Comparison of ENCODE assay signal across 17 mouse cellular contexts in genomic region chr1:82112401-82112800, GRCm38 (mm10).
A peak's percentile ranks its signal among the peaks of the same experiment; 100 is the strongest.
DNase-seq lines count a peak whose midpoint lies in the region; ATAC-seq and TF ChIP-seq lines count a peak whose summit lies in the region.
"Had no signal": no experiment of that assay in that cellular context is flagged by ENCODE, and none has a peak within 500 bp of the region (broad histone marks: within the 10 kb centered on the region; RNA-seq: fewer than 3 reads in every experiment).

No protein-coding gene starts in this region.

- no peaks in the 10 kb centered on the region for H3K27me3 ChIP-seq in intestine, embryonic 16.5 days (replicated peaks; ENCODE audit: control insufficient read depth, insufficient read depth, low read length)
- no peaks in the 10 kb centered on the region for H3K27me3 ChIP-seq in intestine, postnatal 0 days (replicated peaks; ENCODE audit: control insufficient read depth, insufficient read depth, low read length)
- H3K27me3 ChIP-seq in embryonic facial prominence, embryonic 14.5 days (replicated peaks; ENCODE audit: control insufficient read depth, insufficient read depth, low read length), result no peaks in the 10 kb centered on the region
- H3K27me3 ChIP-seq: CH12.LX; kidney, embryonic 15.5 days; liver, embryonic 13.5 days; neural tube, embryonic 13.5 days had no signal

- DNase-seq in 3T3-L1 (ENCODE audit: low read depth, low spot score) (peak; percentile 42), NIH3T3 (ENCODE audit: low read depth) (peak; percentile 32)
- DNase-seq in embryonic facial prominence, embryonic 14.5 days (ENCODE audit: low spot score), result peak; percentile 54
- no peak for DNase-seq in thymus, adult 18-20 months
- DNase-seq: cerebellum, adult 18-20 months; liver, embryonic 13.5 days; lung, postnatal 10 days; midbrain, embryonic 14.5 days had no signal

- H3K9ac ChIP-seq in intestine, embryonic 16.5 days (ENCODE audit: low read depth, low read length), result no peak overlapping the region
- H3K9ac ChIP-seq in intestine, postnatal 0 days (ENCODE audit: low read depth, low read length), result no peak overlapping the region
- no peak overlapping the region for H3K9ac ChIP-seq in embryonic facial prominence, embryonic 14.5 days (ENCODE audit: low read depth, low read length)
- H3K9ac ChIP-seq: kidney, embryonic 15.5 days; liver, embryonic 13.5 days; neural tube, embryonic 13.5 days had no signal

- no peaks in the 10 kb centered on the region for H3K36me3 ChIP-seq in intestine, embryonic 16.5 days (ENCODE audit: control insufficient read depth, insufficient read depth, low read length)
- H3K36me3 ChIP-seq in intestine, postnatal 0 days (ENCODE audit: control insufficient read depth, insufficient read depth), result no peaks in the 10 kb centered on the region
- no peaks in the 10 kb centered on the region for H3K36me3 ChIP-seq in embryonic facial prominence, embryonic 14.5 days (ENCODE audit: control insufficient read depth, insufficient read depth, low read length)
- H3K36me3 ChIP-seq: kidney, embryonic 15.5 days; liver, embryonic 13.5 days; neural tube, embryonic 13.5 days had no signal

- H3K27ac ChIP-seq in intestine, embryonic 16.5 days (ENCODE audit: low read length), result no peak overlapping the region
- no peak overlapping the region for H3K27ac ChIP-seq in intestine, postnatal 0 days (ENCODE audit: low read depth, low read length)
- H3K27ac ChIP-seq in embryonic facial prominence, embryonic 14.5 days (replicated peaks; ENCODE audit: low read depth, low read length), result no peak overlapping the region
- H3K27ac ChIP-seq: kidney, embryonic 15.5 days; layer of hippocampus, adult 2 months; liver, embryonic 13.5 days; neural tube, embryonic 13.5 days had no signal

- H3K4me3 ChIP-seq in intestine, embryonic 16.5 days (ENCODE audit: low read length), result no peak overlapping the region
- no peak overlapping the region for H3K4me3 ChIP-seq in intestine, postnatal 0 days (ENCODE audit: low read depth, low read length)
- H3K4me3 ChIP-seq in embryonic facial prominence, embryonic 14.5 days (ENCODE audit: low read depth, low read length), result no peak overlapping the region
- H3K4me3 ChIP-seq: kidney, embryonic 15.5 days; layer of hippocampus, adult 2 months; liver, embryonic 13.5 days; neural tube, embryonic 13.5 days had no signal

- WGBS in intestine, embryonic 16.5 days, result 27% methylated on average over 5 of the region's 5 CpGs
- WGBS in intestine, postnatal 0 days, result 47% methylated on average over 5 of the region's 5 CpGs
- WGBS in embryonic facial prominence, embryonic 14.5 days, result 11% methylated on average over 5 of the region's 5 CpGs

- 0 out of 2 replicates have a peak overlapping the region, but pooled peaks have one; percentile 12 for H3K4me2 ChIP-seq in intestine, embryonic 16.5 days (ENCODE audit: low read depth, low read length)
- H3K4me2 ChIP-seq in intestine, postnatal 0 days (replicated peaks; ENCODE audit: low read depth), result no peak overlapping the region
- H3K4me2 ChIP-seq in embryonic facial prominence, embryonic 14.5 days (ENCODE audit: low read depth, low read length), result 0 out of 2 replicates have a peak overlapping the region, but pooled peaks have one; percentile 10
- H3K4me2 ChIP-seq: kidney, embryonic 15.5 days; liver, embryonic 13.5 days; neural tube, embryonic 13.5 days had no signal

- H3K4me1 ChIP-seq in intestine, embryonic 16.5 days (ENCODE audit: control insufficient read depth, insufficient read depth, low read length), result no peaks in the 10 kb centered on the region
- H3K4me1 ChIP-seq in intestine, postnatal 0 days (replicated peaks; ENCODE audit: control insufficient read depth, insufficient read depth, low read length), result no peaks in the 10 kb centered on the region
- H3K4me1 ChIP-seq in embryonic facial prominence, embryonic 14.5 days (ENCODE audit: control insufficient read depth, insufficient read depth, low read length), result peaks cover 8% of the 10 kb centered on the region; the same call in 1 of the 2 replicates
- H3K4me1 ChIP-seq: kidney, embryonic 15.5 days; liver, embryonic 13.5 days; neural tube, embryonic 13.5 days had no signal

- ATAC-seq in intestine, embryonic 16.5 days, result no peak
- no peak for ATAC-seq in intestine, postnatal 0 days
- no peak; the same call in 1 of the 2 replicates for ATAC-seq in embryonic facial prominence, embryonic 14.5 days (ENCODE audit: low read depth)
- no peak for ATAC-seq in CD4-positive, CD25-positive, alpha-beta regulatory T cell, adult 4 months
- ATAC-seq: forebrain, embryonic 16.5 days; hindbrain, embryonic 16.5 days had no signal

- TF ChIP-seq CTCF in intestine, postnatal 0 days (IDR thresholded peaks at IDR 0.05; ENCODE audit: low read depth), result no peak

- H3K9me3 ChIP-seq in intestine, embryonic 16.5 days (ENCODE audit: control insufficient read depth, low read length), result no peaks in the 10 kb centered on the region
- H3K9me3 ChIP-seq in intestine, postnatal 0 days (ENCODE audit: control insufficient read depth), result no peaks in the 10 kb centered on the region
- H3K9me3 ChIP-seq in embryonic facial prominence, embryonic 14.5 days (ENCODE audit: control insufficient read depth, low read length), result no peaks in the 10 kb centered on the region
- H3K9me3 ChIP-seq: kidney, embryonic 15.5 days; liver, embryonic 13.5 days; neural tube, embryonic 13.5 days had no signal

Comparison
In these comparisons a context has a peak if more than half of its experiments do, and no peak if none do; other contexts are left out.
1. DNase-seq: peak in 3T3-L1 (single experiment), NIH3T3 (single experiment) and embryonic facial prominence, embryonic 14.5 days (single experiment); none in thymus, adult 18-20 months (0 of 2).